Mouse (Mus musculus): ENCODE measurements around the gene Nptn. TPM values are rescaled to one million over a fixed set of nuclear protein-coding genes. Genes with fewer than 3 reads are reported as not detected.
"Not testable (repeated sequence)": the region's sequence is repeated elsewhere in the genome, so short reads cannot be mapped to it uniquely, and the experiment has no call there.

Gene Nptn
- polyA plus RNA-seq, 1 experiment from 2014 or later: 173 TPM

- H3K9ac ChIP-seq (ENCODE audit: low read depth, low read length); H3K4me3 ChIP-seq (ENCODE audit: low read depth, low read length); H3K4me1 ChIP-seq (ENCODE audit: control insufficient read depth, insufficient read depth, low read length); DNase-seq (ENCODE audit: low spot score); ATAC-seq (ENCODE audit: low read depth); H3K9me3 ChIP-seq (ENCODE audit: control insufficient read depth, low read length); H3K27me3 ChIP-seq (replicated peaks; ENCODE audit: control insufficient read depth, insufficient read depth, low read length); H3K4me2 ChIP-seq (ENCODE audit: low read depth, low read length); H3K36me3 ChIP-seq (ENCODE audit: control insufficient read depth, insufficient read depth, low read length): not testable (repeated sequence)
- H3K27ac ChIP-seq (replicated peaks; ENCODE audit: low read depth, low read length): peak overlapping the region; percentile 83; the same call in 1 of the 2 replicates
- WGBS: 79% methylated on average over 9 of the region's 10 CpGs
Observed at GRCm38 (mm10) chr9:58580453-58581195, 1.4 kb upstream of the Nptn start.

- Histone ChIP-seq H3K36me3 (ENCODE audit: control insufficient read depth, insufficient read depth, low read length) (no peaks in the 10 kb centered on the region), H3K4me2 (ENCODE audit: low read depth, low read length) (peak overlapping the region; percentile 68), H3K9ac (ENCODE audit: low read depth, low read length) (peak overlapping the region; percentile 60), H3K27me3 (replicated peaks; ENCODE audit: control insufficient read depth, insufficient read depth, low read length) (no peaks in the 10 kb centered on the region), H3K9me3 (ENCODE audit: control insufficient read depth, low read length) (no peaks in the 10 kb centered on the region), H3K4me1 (ENCODE audit: control insufficient read depth, insufficient read depth, low read length) (peaks cover 9% of the 10 kb centered on the region), H3K27ac (replicated peaks; ENCODE audit: low read depth, low read length) (peak overlapping the region; percentile 83), H3K4me3 (ENCODE audit: low read depth, low read length) (peak overlapping the region; percentile 94)
- 25% methylated on average over 8 of the region's 8 CpGs for WGBS
- DNase-seq (ENCODE audit: low spot score): no peak
- ATAC-seq (ENCODE audit: low read depth): no peak
Observed at GRCm38 (mm10) chr9:58581283-58581930, 633 bp upstream of the Nptn start.

- no peaks in the 10 kb centered on the region for H3K36me3 ChIP-seq (ENCODE audit: control insufficient read depth, insufficient read depth, low read length)
- H3K4me2 ChIP-seq (ENCODE audit: low read depth, low read length): peak overlapping the region; percentile 88
- DNase-seq (ENCODE audit: low spot score) (no peak), ATAC-seq (ENCODE audit: low read depth) (peak; percentile 72)
- H3K27ac ChIP-seq (replicated peaks; ENCODE audit: low read depth, low read length): peak overlapping the region; percentile 97
- H3K4me3 ChIP-seq (ENCODE audit: low read depth, low read length): peak overlapping the region; percentile 94
- peaks cover 9% of the 10 kb centered on the region for H3K4me1 ChIP-seq (ENCODE audit: control insufficient read depth, insufficient read depth, low read length)
- no peaks in the 10 kb centered on the region for H3K27me3 ChIP-seq (replicated peaks; ENCODE audit: control insufficient read depth, insufficient read depth, low read length)
- WGBS: under 1% methylated on average over 39 of the region's 42 CpGs
- peak overlapping the region; percentile 97 for H3K9ac ChIP-seq (ENCODE audit: low read depth, low read length)
- no peaks in the 10 kb centered on the region for H3K9me3 ChIP-seq (ENCODE audit: control insufficient read depth, low read length)
Observed at GRCm38 (mm10) chr9:58582581-58583266, 684 bp downstream of the Nptn start.

GRCm38 (mm10) chr9:58583267-58583641 is 1.2 kb downstream of the Nptn start:
- Histone ChIP-seq H3K27me3 (replicated peaks; ENCODE audit: control insufficient read depth, insufficient read depth, low read length) (no peaks in the 10 kb centered on the region), H3K9me3 (ENCODE audit: control insufficient read depth, low read length) (no peaks in the 10 kb centered on the region), H3K4me2 (ENCODE audit: low read depth, low read length) (peak overlapping the region; percentile 88), H3K4me3 (ENCODE audit: low read depth, low read length) (peak overlapping the region; percentile 94), H3K9ac (ENCODE audit: low read depth, low read length) (peak overlapping the region; percentile 97), H3K27ac (replicated peaks; ENCODE audit: low read depth, low read length) (peak overlapping the region; percentile 97), H3K36me3 (ENCODE audit: control insufficient read depth, insufficient read depth, low read length) (no peaks in the 10 kb centered on the region), H3K4me1 (ENCODE audit: control insufficient read depth, insufficient read depth, low read length) (peaks cover 9% of the 10 kb centered on the region)
- ATAC-seq (ENCODE audit: low read depth) (no peak), DNase-seq (ENCODE audit: low spot score) (peak; percentile 30)
- WGBS: 3% methylated on average over 8 of the region's 8 CpGs

GRCm38 (mm10) chr9:58584323-58584722 is 2.3 kb downstream of the Nptn start:
- no peak for DNase-seq (ENCODE audit: low spot score)
- peaks cover 9% of the 10 kb centered on the region for H3K4me1 ChIP-seq (ENCODE audit: control insufficient read depth, insufficient read depth, low read length)
- H3K36me3 ChIP-seq (ENCODE audit: control insufficient read depth, insufficient read depth, low read length): no peaks in the 10 kb centered on the region
- no peaks in the 10 kb centered on the region for H3K9me3 ChIP-seq (ENCODE audit: control insufficient read depth, low read length)
- ATAC-seq (ENCODE audit: low read depth): no peak
- H3K27ac ChIP-seq (replicated peaks; ENCODE audit: low read depth, low read length): no peak overlapping the region
- H3K27me3 ChIP-seq (replicated peaks; ENCODE audit: control insufficient read depth, insufficient read depth, low read length): no peaks in the 10 kb centered on the region
- H3K4me3 ChIP-seq (ENCODE audit: low read depth, low read length): no peak overlapping the region
- no peak overlapping the region for H3K4me2 ChIP-seq (ENCODE audit: low read depth, low read length)
- 75% methylated on average over 1 of the region's 1 CpGs for WGBS
- no peak overlapping the region for H3K9ac ChIP-seq (ENCODE audit: low read depth, low read length)

GRCm38 (mm10) chr9:58588657-58589056 is 6.6 kb downstream of the Nptn start:
- Histone ChIP-seq H3K27me3 (replicated peaks; ENCODE audit: control insufficient read depth, insufficient read depth, low read length) (no peaks in the 10 kb centered on the region), H3K27ac (replicated peaks; ENCODE audit: low read depth, low read length) (no peak overlapping the region), H3K4me2 (ENCODE audit: low read depth, low read length) (no peak overlapping the region), H3K9me3 (ENCODE audit: control insufficient read depth, low read length) (no peaks in the 10 kb centered on the region), H3K9ac (ENCODE audit: low read depth, low read length) (no peak overlapping the region), H3K36me3 (ENCODE audit: control insufficient read depth, insufficient read depth, low read length) (no peaks in the 10 kb centered on the region), H3K4me1 (ENCODE audit: control insufficient read depth, insufficient read depth, low read length) (peaks cover 7% of the 10 kb centered on the region), H3K4me3 (ENCODE audit: low read depth, low read length) (no peak overlapping the region)
- WGBS: 90% methylated on average over 4 of the region's 4 CpGs
- ATAC-seq (ENCODE audit: low read depth): no peak
- no peak for DNase-seq (ENCODE audit: low spot score)

GRCm38 (mm10) chr9:58595313-58595712 is 13.3 kb downstream of the Nptn start:
- whole genome bisulfite sequencing: 98% methylated on average over 1 of the region's 1 CpGs
- Histone ChIP-seq H3K27ac (replicated peaks; ENCODE audit: low read depth, low read length) (no peak overlapping the region), H3K4me1 (ENCODE audit: control insufficient read depth, insufficient read depth, low read length) (peaks cover 4% of the 10 kb centered on the region), H3K9me3 (ENCODE audit: control insufficient read depth, low read length) (no peaks in the 10 kb centered on the region), H3K4me3 (ENCODE audit: low read depth, low read length) (no peak overlapping the region), H3K36me3 (ENCODE audit: control insufficient read depth, insufficient read depth, low read length) (no peaks in the 10 kb centered on the region), H3K9ac (ENCODE audit: low read depth, low read length) (no peak overlapping the region), H3K27me3 (replicated peaks; ENCODE audit: control insufficient read depth, insufficient read depth, low read length) (no peaks in the 10 kb centered on the region), H3K4me2 (ENCODE audit: low read depth, low read length) (no peak overlapping the region)
- DNase-seq (ENCODE audit: low spot score) (no peak), ATAC-seq (ENCODE audit: low read depth) (no peak)

GRCm38 (mm10) chr9:58613790-58614189 is 31.8 kb downstream of the Nptn start:
- no peaks in the 10 kb centered on the region for H3K27me3 ChIP-seq (replicated peaks; ENCODE audit: control insufficient read depth, insufficient read depth, low read length)
- no peak overlapping the region for H3K4me3 ChIP-seq (ENCODE audit: low read depth, low read length)
- no peaks in the 10 kb centered on the region; the same call in 1 of the 2 replicates for H3K4me1 ChIP-seq (ENCODE audit: control insufficient read depth, insufficient read depth, low read length)
- 81% methylated on average over 1 of the region's 1 CpGs for WGBS
- H3K4me2 ChIP-seq (ENCODE audit: low read depth, low read length): no peak overlapping the region
- ATAC-seq (ENCODE audit: low read depth): no peak
- H3K36me3 ChIP-seq (ENCODE audit: control insufficient read depth, insufficient read depth, low read length): no peaks in the 10 kb centered on the region
- H3K9ac ChIP-seq (ENCODE audit: low read depth, low read length): no peak overlapping the region
- no peak overlapping the region for H3K27ac ChIP-seq (replicated peaks; ENCODE audit: low read depth, low read length)
- H3K9me3 ChIP-seq (ENCODE audit: control insufficient read depth, low read length): no peaks in the 10 kb centered on the region
- DNase-seq (ENCODE audit: low spot score): no peak

Data from embryonic facial prominence, embryonic 14.5 days (tissue).